Mouse (Mus musculus) stomach, embryonic 15.5 days (tissue): ENCODE data around the gene Myh9. TPM values are rescaled to one million over a fixed set of nuclear protein-coding genes. Genes with fewer than 3 reads are reported as not detected.
"Not testable (repeated sequence)": the region's sequence is repeated elsewhere in the genome, so short reads cannot be mapped to it uniquely, and the experiment has no call there.

Experiments
- ATAC-seq: fragments of 200-750 bp; cut with Nextera tagmentation; 2 replicates; pipeline ENCODE4 v1.8.0; 2017; ENCODE audit warnings: low read depth, moderate number of reproducible peaks, moderate TSS enrichment; ENCODE audit not compliant: insufficient read depth, low FRiP score
- H3K27ac ChIP-seq: fragments of 300-500 bp; sonication (generic); 2 replicates; pipeline ENCODE4 v1.5.1; 2015; ENCODE audit warnings: mild to moderate bottlenecking, inconsistent platforms
- H3K27me3 ChIP-seq: fragments of 300-500 bp; sonication (generic); replicated peaks from 2 replicates; pipeline ENCODE4 v1.6.1; 2015; ENCODE audit warnings: inconsistent platforms
- H3K36me3 ChIP-seq: fragments of 300-500 bp; sonication (generic); 2 replicates; pipeline ENCODE4 v1.6.1; 2015; ENCODE audit warnings: inconsistent platforms
- H3K4me1 ChIP-seq: fragments of 300-500 bp; sonication (generic); 2 replicates; pipeline ENCODE4 v1.6.1; 2015; ENCODE audit warnings: inconsistent platforms
- H3K4me2 ChIP-seq: fragments of 300-500 bp; sonication (generic); 2 replicates; pipeline ENCODE4 v1.6.1; 2015; ENCODE audit warnings: mild to moderate bottlenecking, inconsistent platforms
- H3K4me3 ChIP-seq: fragments of 300-500 bp; sonication (generic); replicated peaks from 2 replicates; pipeline ENCODE4 v1.5.1; 2015; ENCODE audit warnings: inconsistent platforms
- H3K9ac ChIP-seq: fragments of 300-500 bp; sonication (generic); 2 replicates; pipeline ENCODE4 v1.6.1; 2015; ENCODE audit warnings: inconsistent platforms
- H3K9me3 ChIP-seq: fragments of 300-500 bp; sonication (generic); 2 replicates; pipeline ENCODE4 v1.6.1; 2016; ENCODE audit warnings: inconsistent platforms
- WGBS: fragments of 180-500 bp; shearing (Covaris S2); methylation state at CpG from one replicate; pipeline ENCODE4 v1.1.7; 2015; 5-methylcytosine and 5-hydroxymethylcytosine counted together
- polyA plus RNA-seq: library from polyadenylated mRNA; unstranded; fragments of >200 nt; fragmentation: Nextera tagmentation; extraction: Ambion mirVana; gene quantifications from 2 replicates; pipeline ENCODE4 v1.2.1, GENCODE M21; 2015

Gene Myh9
- polyA plus RNA-seq, 1 experiment from 2014 or later = 57.0 TPM

DNA sequence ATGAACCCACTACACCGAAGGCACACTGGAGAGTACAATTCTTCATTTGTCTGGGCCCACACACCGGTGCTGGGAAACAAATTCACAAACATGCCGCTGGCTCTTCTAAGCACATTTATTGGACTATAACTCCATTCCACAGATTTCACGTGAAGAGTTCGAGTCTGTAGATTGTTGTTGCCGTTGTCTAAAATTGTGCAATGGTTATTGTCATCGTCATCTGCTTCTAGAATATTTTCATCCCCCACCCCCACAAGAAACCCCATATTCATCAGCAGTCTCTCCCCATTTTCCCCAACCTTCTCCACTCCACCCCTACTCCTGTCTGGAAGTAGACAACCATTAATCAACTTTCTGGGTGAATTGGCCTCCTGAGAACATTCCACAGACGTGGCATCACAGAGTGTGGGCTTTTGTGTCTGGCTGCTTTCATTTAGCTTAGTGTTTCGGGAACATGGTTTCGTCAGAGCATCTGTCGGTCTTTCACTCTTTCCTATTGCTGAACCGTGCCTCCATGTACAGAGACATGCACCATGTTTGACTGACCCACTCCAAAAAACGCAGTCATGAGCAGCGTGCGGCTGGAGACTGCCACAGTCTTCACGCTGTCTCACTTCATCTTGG, 6.6 kb upstream of the Myh9 start:
- no peaks in the 10 kb centered on the region for H3K36me3 ChIP-seq
- H3K9me3 ChIP-seq = no peaks in the 10 kb centered on the region
- H3K4me1 ChIP-seq = peaks cover 8% of the 10 kb centered on the region; the same call in 1 of the 2 replicates
- H3K9ac ChIP-seq = no peak overlapping the region
- WGBS = 75% methylated on average over 16 of the region's 16 CpGs
- H3K27ac ChIP-seq = no peak overlapping the region
- no peak overlapping the region for H3K4me3 ChIP-seq
- H3K4me2 ChIP-seq = no peak overlapping the region
- no peaks in the 10 kb centered on the region for H3K27me3 ChIP-seq
- 0 out of 2 replicates have a peak, but pooled peaks have one; percentile 4 for ATAC-seq

DNA sequence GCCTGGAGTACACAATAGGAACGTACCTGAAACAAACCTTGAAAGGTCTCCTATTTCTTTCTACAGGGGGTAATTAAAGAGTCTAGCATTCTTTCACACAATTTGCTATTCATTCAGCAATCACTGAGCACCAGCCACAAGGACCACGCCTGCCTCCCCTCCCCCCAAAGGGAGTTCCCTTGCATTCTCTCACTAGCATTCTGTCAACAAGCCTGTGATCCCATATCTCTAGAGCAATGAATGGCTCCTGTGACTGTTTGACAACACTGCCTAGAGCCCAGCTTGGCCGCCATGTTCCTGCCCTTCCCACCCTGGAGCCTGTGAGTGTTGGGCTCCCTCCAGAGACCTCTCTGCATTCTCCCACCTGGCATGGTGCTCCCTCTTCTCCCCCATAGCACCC, 5.9 kb upstream of the Myh9 start:
- no peak for ATAC-seq
- WGBS = 68% methylated on average over 3 of the region's 3 CpGs
- no peaks in the 10 kb centered on the region for H3K36me3 ChIP-seq
- no peak overlapping the region for H3K9ac ChIP-seq
- no peak overlapping the region for H3K4me3 ChIP-seq
- no peaks in the 10 kb centered on the region for H3K27me3 ChIP-seq
- peaks cover 11% of the 10 kb centered on the region; the same call in 1 of the 2 replicates for H3K4me1 ChIP-seq
- H3K4me2 ChIP-seq = no peak overlapping the region
- no peak overlapping the region for H3K27ac ChIP-seq
- H3K9me3 ChIP-seq = no peaks in the 10 kb centered on the region

DNA sequence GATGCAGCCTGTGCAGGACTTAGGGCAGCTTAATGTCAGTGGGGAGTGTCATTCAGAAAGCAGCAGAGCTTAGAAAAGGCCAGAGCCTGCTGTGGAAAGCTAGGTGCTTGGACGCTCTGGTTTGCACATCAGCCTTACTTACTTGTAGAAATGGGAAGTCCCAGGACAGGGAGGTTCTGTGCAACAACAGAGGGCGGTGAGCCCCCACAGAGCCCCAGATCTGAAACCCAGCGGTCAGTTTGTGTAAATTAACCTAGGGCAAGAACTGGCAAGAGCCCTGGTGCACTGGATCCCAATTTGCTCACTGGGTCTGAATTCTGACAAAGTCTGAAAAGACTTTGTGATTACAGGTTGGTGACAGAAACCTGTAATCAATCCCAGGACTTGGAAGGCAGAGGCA, 5.1 kb upstream of the Myh9 start:
- H3K4me1 ChIP-seq = peaks cover 12% of the 10 kb centered on the region; the same call in 1 of the 2 replicates
- no peaks in the 10 kb centered on the region for H3K27me3 ChIP-seq
- H3K9me3 ChIP-seq = no peaks in the 10 kb centered on the region
- 74% methylated on average over 3 of the region's 3 CpGs for WGBS
- no peak overlapping the region for H3K4me3 ChIP-seq
- no peak overlapping the region for H3K4me2 ChIP-seq
- H3K9ac ChIP-seq = no peak overlapping the region
- ATAC-seq = no peak
- H3K27ac ChIP-seq = no peak overlapping the region
- H3K36me3 ChIP-seq = no peaks in the 10 kb centered on the region

DNA sequence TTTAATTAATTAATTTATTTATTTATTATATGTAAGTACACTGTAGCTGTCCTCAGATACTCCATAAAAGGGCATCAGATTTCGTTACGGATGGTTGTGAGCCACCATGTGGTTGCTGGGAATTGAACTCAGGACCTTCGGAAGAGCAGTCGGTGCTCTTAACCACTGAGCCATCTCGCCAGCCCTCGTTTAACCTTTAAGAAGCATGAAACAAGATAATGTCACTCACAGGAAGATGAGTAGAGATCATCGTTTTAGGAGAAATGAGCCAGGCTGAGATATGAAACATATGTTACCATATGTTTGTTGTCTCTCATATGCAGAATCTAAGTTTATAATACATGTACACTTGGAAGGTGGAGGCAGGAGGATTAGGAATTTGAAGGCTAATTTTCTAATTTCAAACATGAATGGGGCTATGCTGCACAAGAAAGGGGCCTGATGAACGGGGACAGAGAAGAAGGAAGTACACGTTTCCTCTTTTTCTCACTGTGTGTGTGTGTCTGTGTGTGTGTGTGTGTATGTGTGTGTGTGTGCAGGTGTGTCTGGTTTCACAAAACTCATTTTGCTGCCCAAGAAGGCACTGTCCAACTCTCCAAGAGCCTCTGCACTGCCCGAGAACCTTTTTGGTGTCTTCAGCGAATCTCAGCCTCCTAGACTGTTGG, 4.1 kb upstream of the Myh9 start:
- H3K9me3 ChIP-seq, H3K27ac ChIP-seq, ATAC-seq, H3K36me3 ChIP-seq, H3K4me2 ChIP-seq, H3K27me3 ChIP-seq, H3K4me3 ChIP-seq, H3K9ac ChIP-seq: not testable (repeated sequence)
- WGBS = 77% methylated on average over 11 of the region's 11 CpGs
- peaks cover 12% of the 10 kb centered on the region; the same call in 1 of the 2 replicates for H3K4me1 ChIP-seq

DNA sequence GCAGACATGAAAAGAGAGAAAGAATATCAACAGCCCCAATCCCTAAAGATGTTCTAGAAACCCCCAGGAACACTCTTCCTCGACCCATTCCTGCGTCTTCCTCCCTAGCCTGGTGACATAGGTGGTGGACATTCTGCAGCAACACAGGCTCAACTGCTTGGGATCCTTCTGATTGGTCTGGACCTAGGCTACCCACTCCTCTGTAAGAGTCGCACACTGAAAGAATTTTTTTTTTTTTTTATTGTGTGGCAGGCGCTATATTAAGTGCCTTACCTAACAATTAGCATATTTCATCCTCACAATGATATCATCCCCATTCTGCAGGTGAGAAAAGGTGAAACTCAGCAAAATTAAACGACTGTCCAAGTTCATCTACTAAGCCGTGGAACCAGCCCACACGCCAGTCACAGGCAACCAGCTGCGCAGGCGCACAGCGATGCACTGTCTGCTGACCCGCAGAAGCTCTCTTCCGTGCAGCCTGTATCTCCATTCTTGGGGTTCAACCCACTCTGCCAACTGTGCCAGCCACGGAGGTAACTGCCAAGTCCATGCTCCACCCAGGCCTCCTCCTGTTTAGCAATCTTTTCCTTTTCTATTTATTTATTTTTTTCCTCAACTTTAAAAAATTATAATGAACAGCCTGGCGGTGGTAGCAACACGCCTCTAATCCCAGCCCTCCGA, 3.1 kb upstream of the Myh9 start:
- Histone ChIP-seq H3K4me1 (peaks cover 12% of the 10 kb centered on the region; the same call in 1 of the 2 replicates), H3K27me3 (no peaks in the 10 kb centered on the region), H3K36me3 (no peaks in the 10 kb centered on the region), H3K9ac (no peak overlapping the region), H3K27ac (no peak overlapping the region), H3K4me3 (no peak overlapping the region), H3K9me3 (no peaks in the 10 kb centered on the region), H3K4me2 (no peak overlapping the region)
- 83% methylated on average over 16 of the region's 16 CpGs for WGBS
- ATAC-seq = no peak

DNA sequence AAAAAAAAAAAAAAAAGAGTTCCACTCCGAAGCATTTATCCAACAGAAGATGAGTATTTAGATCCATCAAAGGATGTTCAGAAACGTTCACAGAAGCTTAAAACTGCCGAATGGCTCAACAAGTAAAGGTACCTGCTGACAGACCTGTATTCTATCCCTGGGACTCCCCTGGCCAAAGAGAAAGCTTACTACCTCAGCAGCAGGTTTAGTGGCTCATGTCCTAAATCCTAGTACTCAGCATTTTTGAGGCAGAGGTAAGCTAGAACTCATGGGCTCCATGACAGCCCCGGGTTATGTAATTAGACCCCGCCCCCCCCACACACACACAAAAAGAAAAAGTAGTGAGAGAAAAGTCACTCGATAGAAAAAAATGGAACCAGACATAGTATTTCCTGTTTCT, 2.1 kb upstream of the Myh9 start:
- H3K9ac ChIP-seq = no peak overlapping the region
- no peak overlapping the region for H3K4me3 ChIP-seq
- H3K27me3 ChIP-seq = no peaks in the 10 kb centered on the region
- H3K36me3 ChIP-seq = no peaks in the 10 kb centered on the region
- peaks cover 12% of the 10 kb centered on the region; the same call in 1 of the 2 replicates for H3K4me1 ChIP-seq
- no peak for ATAC-seq
- H3K4me2 ChIP-seq = no peak overlapping the region
- no peaks in the 10 kb centered on the region for H3K9me3 ChIP-seq
- H3K27ac ChIP-seq = no peak overlapping the region
- WGBS = 67% methylated on average over 6 of the region's 6 CpGs

DNA sequence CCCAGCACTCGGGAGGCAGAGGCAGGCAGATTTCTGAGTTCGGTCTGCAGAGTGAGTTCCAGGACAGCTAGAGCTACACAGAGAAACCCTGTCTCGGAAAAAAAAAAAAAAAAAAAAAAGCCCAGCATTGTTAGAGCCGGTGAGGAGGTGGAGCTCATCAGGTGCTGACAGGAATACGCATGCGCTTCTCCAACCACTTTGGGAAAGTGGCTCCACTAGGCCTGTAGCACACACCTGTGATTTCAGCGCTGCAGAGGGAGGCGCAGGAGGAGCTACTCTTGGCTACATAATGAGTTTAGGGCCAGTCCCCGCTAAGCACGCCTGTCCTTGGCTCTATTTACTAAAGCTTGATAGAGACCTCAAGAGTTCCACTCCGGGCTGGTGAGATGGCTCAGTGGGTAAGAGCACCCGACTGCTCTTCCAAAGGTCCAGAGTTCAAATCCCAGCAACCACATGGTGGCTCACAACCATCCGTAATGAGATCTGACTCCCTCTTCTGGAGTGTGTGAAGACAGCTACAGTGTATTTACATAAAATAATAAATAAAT, 1.6 kb upstream of the Myh9 start:
- not testable (repeated sequence) for H3K4me3 ChIP-seq, H3K9me3 ChIP-seq, H3K4me2 ChIP-seq, H3K9ac ChIP-seq, H3K36me3 ChIP-seq, ATAC-seq, H3K27me3 ChIP-seq
- Histone ChIP-seq H3K27ac (peak overlapping the region; percentile 91), H3K4me1 (peaks cover 12% of the 10 kb centered on the region; the same call in 1 of the 2 replicates)
- 61% methylated on average over 13 of the region's 13 CpGs for WGBS

DNA sequence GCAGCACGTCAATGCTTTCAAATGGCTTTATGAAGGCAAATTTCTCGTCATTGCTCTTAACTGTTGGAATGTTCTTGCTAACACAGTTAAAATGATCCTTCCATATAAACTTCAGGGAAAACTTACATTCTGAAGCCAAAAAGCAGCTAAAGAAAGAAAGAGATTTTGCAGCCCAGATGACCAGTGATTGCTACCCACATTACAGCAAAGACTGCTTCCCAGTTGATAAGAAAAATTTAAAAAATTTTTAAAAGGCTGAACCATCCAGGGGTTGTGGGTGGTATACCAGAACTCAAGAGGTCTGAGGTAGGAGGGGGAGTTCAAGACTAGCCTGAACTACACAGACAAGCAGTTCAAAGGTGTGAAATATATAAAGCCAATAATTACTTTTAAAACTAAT, 1.1 kb upstream of the Myh9 start:
- H3K4me1 ChIP-seq = peaks cover 17% of the 10 kb centered on the region
- no peak for ATAC-seq
- H3K27ac ChIP-seq = peak overlapping the region; percentile 91
- H3K9me3 ChIP-seq = no peaks in the 10 kb centered on the region
- no peak overlapping the region for H3K9ac ChIP-seq
- H3K4me3 ChIP-seq = peak overlapping the region; percentile 97; the same call in 1 of the 2 replicates
- no peaks in the 10 kb centered on the region for H3K27me3 ChIP-seq
- 12% methylated on average over 2 of the region's 2 CpGs for WGBS
- peak overlapping the region; percentile 66 for H3K4me2 ChIP-seq
- H3K36me3 ChIP-seq = no peaks in the 10 kb centered on the region

DNA sequence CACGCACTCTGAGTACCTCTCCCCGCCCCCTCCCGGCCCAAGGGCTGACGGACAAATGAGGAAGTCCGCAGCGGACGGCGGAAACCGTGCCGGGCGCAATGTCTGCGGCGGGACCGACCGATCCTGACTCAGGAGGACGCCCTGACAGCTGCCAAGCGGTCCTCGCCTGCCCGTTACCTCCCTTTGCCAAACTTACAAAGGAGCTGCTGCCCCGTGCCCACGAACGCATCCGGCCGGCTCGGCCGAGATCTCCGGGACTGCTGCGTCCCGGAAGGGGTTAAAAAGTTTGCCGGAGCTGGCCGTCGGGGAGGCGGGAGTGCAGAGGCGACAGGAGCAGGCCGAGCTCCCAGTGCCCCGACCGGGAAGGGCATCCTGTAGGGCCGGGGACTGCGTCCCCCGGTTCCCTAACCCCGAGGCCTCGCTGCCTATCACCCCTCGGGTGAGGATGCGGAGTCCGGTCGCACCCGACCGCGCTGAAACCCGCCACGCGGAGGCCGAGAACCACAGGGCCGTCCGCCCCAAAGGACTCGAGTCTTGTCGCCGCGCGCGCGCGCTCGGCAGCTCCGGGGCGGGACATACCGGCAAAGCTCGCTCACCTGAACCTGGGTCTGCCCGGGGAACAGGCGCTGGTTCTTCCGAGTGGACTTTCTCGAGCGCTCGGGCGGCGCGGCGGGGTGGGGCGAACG, 471 bp downstream of the Myh9 start:
- Histone ChIP-seq H3K9ac (peak overlapping the region; percentile 98), H3K27me3 (no peaks in the 10 kb centered on the region), H3K4me2 (peak overlapping the region; percentile 82), H3K9me3 (no peaks in the 10 kb centered on the region), H3K4me3 (peak overlapping the region; percentile 97), H3K27ac (peak overlapping the region; percentile 98), H3K4me1 (peaks cover 31% of the 10 kb centered on the region), H3K36me3 (no peaks in the 10 kb centered on the region)
- peak; percentile 0; the same call in 1 of the 2 replicates for ATAC-seq
- WGBS = under 1% methylated on average over 80 of the region's 80 CpGs

DNA sequence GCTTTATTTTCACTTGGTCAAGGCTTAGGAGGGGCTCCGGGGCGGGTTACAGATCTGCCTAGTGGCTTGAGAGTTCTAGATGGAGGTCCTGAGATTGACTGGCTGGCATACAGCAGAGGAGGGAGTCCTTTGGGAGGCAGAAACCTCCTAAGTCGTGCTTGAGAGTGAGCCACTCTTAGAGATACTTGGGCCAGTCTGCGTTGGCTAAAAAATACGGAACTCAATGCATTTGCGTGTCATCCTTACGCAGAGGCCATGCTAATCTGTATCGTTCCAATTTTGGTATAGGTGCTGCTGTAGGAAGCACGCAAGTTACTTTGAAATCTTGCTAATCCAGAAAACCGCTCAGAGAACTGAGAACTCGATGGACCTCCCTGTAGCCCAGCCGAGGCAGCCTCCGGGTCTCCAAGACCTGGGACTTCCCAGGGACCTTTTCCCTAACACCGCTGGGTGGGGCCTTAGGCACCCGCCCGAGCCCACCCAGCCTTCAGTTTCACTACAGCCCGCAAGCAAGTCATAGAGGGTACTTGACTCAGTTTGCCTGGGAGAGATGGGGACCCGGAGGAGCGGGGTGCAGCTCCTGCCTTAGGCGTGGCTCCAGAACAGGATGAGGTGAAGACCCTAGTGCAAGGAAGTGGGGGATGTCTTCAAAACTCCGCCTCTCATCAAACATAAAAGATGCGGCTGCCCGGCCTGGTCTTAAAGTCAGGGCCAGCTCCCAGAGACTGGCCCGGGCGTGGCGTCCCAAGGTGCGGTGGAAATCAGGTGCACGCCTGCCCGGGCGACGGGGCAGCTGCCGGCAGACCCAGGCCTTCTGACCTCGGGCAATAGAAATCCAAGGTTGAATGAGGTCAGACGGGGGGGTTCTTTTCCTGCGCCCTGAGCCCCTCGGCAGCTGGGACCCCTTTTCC, 1.3 kb downstream of the Myh9 start:
- Histone ChIP-seq H3K27ac (peak overlapping the region; percentile 98), H3K36me3 (no peaks in the 10 kb centered on the region), H3K4me3 (peak overlapping the region; percentile 97), H3K27me3 (no peaks in the 10 kb centered on the region), H3K9ac (peak overlapping the region; percentile 98), H3K4me1 (peaks cover 39% of the 10 kb centered on the region), H3K9me3 (no peaks in the 10 kb centered on the region), H3K4me2 (peak overlapping the region; percentile 82)
- no peak for ATAC-seq
- 3% methylated on average over 36 of the region's 36 CpGs for WGBS
